In the genomic region with DNA sequence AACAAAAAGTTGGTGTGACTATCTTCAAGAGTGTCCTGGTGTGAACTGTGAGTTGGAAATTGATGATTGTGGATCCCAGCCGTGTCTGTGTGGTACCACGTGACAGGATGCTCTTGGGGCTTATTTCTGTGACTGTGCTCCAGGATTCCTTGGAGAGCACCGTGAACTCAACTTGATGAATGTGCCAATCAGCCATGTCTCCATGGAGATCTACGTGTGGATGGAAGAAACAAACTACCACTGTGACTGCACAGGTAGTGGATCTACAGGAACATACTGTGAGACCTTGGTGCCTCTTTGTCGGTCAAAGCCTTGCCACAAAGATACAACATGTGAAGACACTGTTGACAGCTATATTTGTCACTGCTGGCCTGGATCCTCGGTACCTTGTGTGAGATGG, we compare ENCODE assay signal across 31 mouse cellular contexts.
"Had no signal": no experiment of that assay in that cellular context is flagged by ENCODE, and none has a peak within 500 bp of the region (broad histone marks: within the 10 kb centered on the region; RNA-seq: fewer than 3 reads in every experiment).

No protein-coding gene starts in this region.

- H3K4me1 ChIP-seq: heart, embryonic 10.5 days; heart, embryonic 13.5 days; heart, embryonic 15.5 days; hindbrain, embryonic 10.5 days; hindbrain, embryonic 12.5 days; hindbrain, embryonic 13.5 days; hindbrain, embryonic 15.5 days; intestine, embryonic 15.5 days; kidney, embryonic 15.5 days had no signal

- H3K9me3 ChIP-seq: heart, embryonic 10.5 days; heart, embryonic 12.5 days; heart, embryonic 13.5 days; heart, embryonic 15.5 days; hindbrain, embryonic 10.5 days; hindbrain, embryonic 12.5 days; hindbrain, embryonic 13.5 days; hindbrain, embryonic 15.5 days; intestine, embryonic 15.5 days; kidney, embryonic 15.5 days had no signal

- DNase-seq: kidney, adult 11 months; kidney, adult 18-20 months; kidney, adult 2 months; kidney, adult 8-10 months; kidney, adult 9 months; kidney, postnatal 10 days; kidney, postnatal 14 days; kidney, postnatal 25 days; kidney, postnatal 36 days; kidney, postnatal 4 days; layer of hippocampus, adult 9-11 months; layer of hippocampus, postnatal 36 days had no signal

- H3K36me3 ChIP-seq: heart, embryonic 10.5 days; heart, embryonic 15.5 days; hindbrain, embryonic 10.5 days; hindbrain, embryonic 12.5 days; hindbrain, embryonic 13.5 days; hindbrain, embryonic 15.5 days; intestine, embryonic 15.5 days had no signal

- H3K27ac ChIP-seq: heart, embryonic 10.5 days; heart, embryonic 13.5 days; heart, embryonic 15.5 days; hindbrain, embryonic 10.5 days; hindbrain, embryonic 12.5 days; hindbrain, embryonic 13.5 days; hindbrain, embryonic 14.5 days; hindbrain, embryonic 15.5 days; hindbrain, postnatal 0 days; intestine, embryonic 15.5 days; kidney, embryonic 15.5 days; kidney, postnatal 0 days; layer of hippocampus, adult 2 months had no signal

- H3K4me3 ChIP-seq: heart, embryonic 10.5 days; heart, embryonic 12.5 days; heart, embryonic 13.5 days; heart, embryonic 15.5 days; hindbrain, embryonic 10.5 days; hindbrain, embryonic 12.5 days; hindbrain, embryonic 13.5 days; hindbrain, embryonic 15.5 days; intestine, embryonic 15.5 days; kidney, embryonic 15.5 days; layer of hippocampus, adult 2 months had no signal

- ATAC-seq: hindbrain, embryonic 16.5 days; hindbrain, postnatal 0 days; inflammation-experienced regulatory T-cells, adult 6 months; intestine, embryonic 15.5 days; intestine, embryonic 16.5 days; intestine, postnatal 0 days had no signal

- H3K4me2 ChIP-seq: heart, embryonic 11.5 days; heart, embryonic 12.5 days; heart, embryonic 13.5 days; heart, embryonic 15.5 days; hindbrain, embryonic 12.5 days; hindbrain, embryonic 13.5 days; hindbrain, embryonic 14.5 days; hindbrain, embryonic 15.5 days; intestine, embryonic 15.5 days; kidney, embryonic 15.5 days had no signal

- H3K9ac ChIP-seq: heart, embryonic 12.5 days; heart, embryonic 13.5 days; heart, embryonic 15.5 days; hindbrain, embryonic 12.5 days; hindbrain, embryonic 13.5 days; hindbrain, embryonic 14.5 days; hindbrain, embryonic 15.5 days; intestine, embryonic 15.5 days; kidney, embryonic 15.5 days had no signal

- H3K27me3 ChIP-seq: heart, embryonic 12.5 days; heart, embryonic 13.5 days; heart, embryonic 15.5 days; hindbrain, embryonic 12.5 days; hindbrain, embryonic 13.5 days; hindbrain, embryonic 15.5 days; intestine, embryonic 15.5 days; kidney, embryonic 15.5 days had no signal
